Comparison of ENCODE assay signal across 17 mouse cellular contexts in the genomic region with DNA sequence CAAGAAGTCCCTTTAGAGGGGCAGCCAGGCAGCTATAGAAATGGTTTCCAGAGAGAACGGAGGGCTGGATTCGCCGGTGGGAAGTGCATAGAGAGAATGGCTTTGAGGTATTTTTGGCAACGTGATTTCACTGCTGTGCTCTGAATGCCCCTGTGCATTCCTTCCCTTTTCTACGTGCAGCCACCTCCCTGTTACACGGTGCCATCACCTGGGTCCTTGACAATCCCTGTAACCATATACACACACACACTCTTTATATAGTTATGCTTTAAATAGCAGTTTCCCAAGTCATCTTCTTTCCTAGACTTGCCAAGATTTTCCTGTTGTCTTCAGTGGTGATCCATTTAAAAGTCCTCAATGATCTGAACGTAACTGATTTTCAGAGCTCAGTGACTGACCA.
"Had no signal": no experiment of that assay in that cellular context is flagged by ENCODE, and none has a peak within 500 bp of the region (broad histone marks: within the 10 kb centered on the region; RNA-seq: fewer than 3 reads in every experiment).

No protein-coding gene starts in this region.

- H3K4me1 ChIP-seq: lung, embryonic 15.5 days; neural tube, embryonic 12.5 days; stomach, embryonic 15.5 days had no signal

- H3K4me2 ChIP-seq: lung, embryonic 15.5 days; midbrain, embryonic 11.5 days; midbrain, embryonic 13.5 days; midbrain, embryonic 15.5 days; neural tube, embryonic 12.5 days; stomach, embryonic 15.5 days had no signal

- H3K27me3 ChIP-seq: lung, embryonic 15.5 days; megakaryocyte, embryonic 14.5 days; midbrain, embryonic 13.5 days; midbrain, embryonic 15.5 days; neural tube, embryonic 12.5 days; stomach, embryonic 15.5 days had no signal

- H3K27ac ChIP-seq: lung, embryonic 15.5 days; macrophage; midbrain, embryonic 13.5 days; midbrain, embryonic 15.5 days; neural tube, embryonic 12.5 days; stomach, embryonic 15.5 days; stomach, postnatal 0 days had no signal

- H3K9me3 ChIP-seq: lung, embryonic 15.5 days; megakaryocyte, embryonic 14.5 days; midbrain, embryonic 13.5 days; midbrain, embryonic 15.5 days; neural tube, embryonic 12.5 days; stomach, embryonic 15.5 days had no signal

- H3K9ac ChIP-seq: lung, embryonic 15.5 days; midbrain, embryonic 13.5 days; midbrain, embryonic 15.5 days; neural tube, embryonic 12.5 days; stomach, embryonic 15.5 days had no signal

- DNase-seq: lung, adult 2 months; lung, postnatal 14 days; lung, postnatal 36 days; right cerebral cortex, postnatal 14 days; thymus, adult 2 months; thymus, postnatal 25 days; thymus, postnatal 4 days had no signal

- H3K4me3 ChIP-seq: lung, embryonic 15.5 days; megakaryocyte, embryonic 14.5 days; midbrain, embryonic 13.5 days; midbrain, embryonic 15.5 days; neural tube, embryonic 12.5 days; stomach, embryonic 15.5 days had no signal

- ATAC-seq: lung, postnatal 0 days; midbrain, embryonic 13.5 days; midbrain, embryonic 15.5 days had no signal

- H3K36me3 ChIP-seq: lung, embryonic 15.5 days; midbrain, embryonic 15.5 days; neural tube, embryonic 12.5 days; stomach, embryonic 15.5 days had no signal
